Mouse (Mus musculus): Measurements from ENCODE around the gene G3bp1.

The G3bp1 gene

DNA sequence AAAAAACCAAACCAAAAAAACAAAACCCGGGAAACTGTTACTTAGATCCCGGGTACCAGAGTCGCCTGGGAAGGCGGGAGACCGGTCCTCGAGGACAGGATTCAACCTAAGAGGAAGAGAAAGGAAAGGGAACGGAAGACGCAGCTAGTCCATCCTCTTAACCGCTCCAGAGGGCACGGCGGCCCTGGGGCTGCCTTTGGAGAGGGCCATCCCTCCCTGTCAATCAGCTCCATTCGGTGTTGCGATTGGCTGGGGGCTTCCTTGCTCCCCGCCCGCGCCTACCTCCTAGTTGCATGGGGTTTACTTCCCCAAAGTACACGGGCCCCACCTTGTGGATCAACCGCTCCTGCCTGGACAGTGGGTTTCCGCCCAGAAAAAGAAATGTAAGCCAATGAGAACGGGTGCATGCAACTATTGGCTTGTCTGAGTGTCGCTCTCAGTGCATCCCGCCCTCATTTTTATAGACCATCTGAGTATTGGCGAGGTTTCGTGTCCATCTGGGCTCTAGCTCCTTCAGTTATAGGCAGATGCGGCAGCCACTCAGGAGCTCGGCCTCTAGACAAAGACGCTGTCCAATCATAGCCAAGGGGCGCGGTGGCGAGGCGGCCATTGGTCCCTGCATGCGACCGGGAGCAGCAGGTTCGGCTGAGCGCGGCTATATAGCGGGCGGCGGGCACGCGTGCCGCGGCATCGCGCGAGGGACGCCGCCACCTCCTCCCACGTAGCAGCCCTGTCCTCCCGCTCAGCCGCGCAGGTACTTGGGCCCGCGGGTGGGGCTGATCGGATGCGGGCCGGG lies at the start of gene G3bp1:
G3bp1 (plus strand) TSS at position 638 of the 796 bp plus-strand sequence.
- DNase-seq (ENCODE audit: low read depth, low spot score), result peak; percentile 100

- DNase-seq (ENCODE audit: low read depth, low spot score), result no peak
Measured at GRCm38 (mm10) chr11:55422978-55423377, 46.5 kb upstream of the G3bp1 start, which contains the start of gene Sparc. Gene Sparc, minus strand, starts transcription at chr11:55423183.

GRCm38 (mm10) chr11:55423756-55424155 lies 45.7 kb upstream of the G3bp1 start:
- no peak for DNase-seq (ENCODE audit: low read depth, low spot score)

DNA sequence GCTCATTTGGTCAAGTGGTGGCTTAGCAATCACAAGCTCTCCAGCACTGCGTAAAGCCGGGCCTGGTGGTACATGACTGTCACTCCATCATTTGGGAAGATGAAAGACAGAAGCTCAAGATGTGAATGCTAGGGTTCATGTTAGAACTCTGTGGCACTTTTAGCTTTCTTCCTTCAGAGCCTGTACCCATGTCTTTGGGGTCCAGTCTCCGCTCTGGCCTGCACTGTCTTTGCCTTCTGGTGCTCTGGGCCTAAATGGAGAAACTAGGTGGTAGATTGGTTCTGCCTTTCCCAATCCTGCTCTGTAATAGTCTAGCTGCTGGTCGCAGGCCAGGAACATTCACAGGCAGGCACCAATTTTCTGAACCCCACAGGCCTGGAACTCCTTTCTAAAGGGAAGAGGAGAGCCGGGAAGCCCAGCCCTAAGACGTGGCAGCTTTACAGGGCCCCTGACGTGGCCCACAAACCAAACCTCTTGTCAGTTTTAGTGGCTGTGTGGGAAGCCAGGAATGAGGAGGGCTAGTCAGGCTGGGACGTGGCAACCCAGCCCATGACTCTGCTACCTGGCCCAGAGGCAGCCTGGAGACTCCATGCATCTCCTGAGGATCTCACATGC lies 44.6 kb upstream of the G3bp1 start:
- DNase-seq (ENCODE audit: low read depth, low spot score), result no peak

GRCm38 (mm10) chr11:55428186-55429012 lies 41.1 kb upstream of the G3bp1 start:
- no peak for DNase-seq (ENCODE audit: low read depth, low spot score)

DNA sequence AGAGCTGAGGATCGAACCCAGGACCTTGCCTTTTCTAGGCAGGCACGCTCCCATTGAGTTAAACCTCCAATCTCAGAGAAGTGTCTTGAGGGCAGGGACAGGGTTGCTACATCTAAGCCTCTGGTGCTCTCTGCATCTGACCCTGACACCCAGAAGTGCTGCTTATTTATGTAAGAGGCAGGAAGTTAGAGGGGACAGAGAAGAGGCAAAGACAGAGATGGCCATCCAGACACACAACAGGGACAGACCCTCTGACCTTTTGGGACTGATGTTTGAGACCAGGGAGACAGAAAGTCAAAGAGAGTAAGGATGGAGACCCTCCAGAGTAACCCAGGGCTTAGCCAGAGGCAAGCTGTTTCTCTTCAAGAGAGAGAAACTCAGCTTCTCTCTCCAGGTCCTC lies 39.5 kb upstream of the G3bp1 start:
- no peak for DNase-seq (ENCODE audit: low read depth, low spot score)

DNA sequence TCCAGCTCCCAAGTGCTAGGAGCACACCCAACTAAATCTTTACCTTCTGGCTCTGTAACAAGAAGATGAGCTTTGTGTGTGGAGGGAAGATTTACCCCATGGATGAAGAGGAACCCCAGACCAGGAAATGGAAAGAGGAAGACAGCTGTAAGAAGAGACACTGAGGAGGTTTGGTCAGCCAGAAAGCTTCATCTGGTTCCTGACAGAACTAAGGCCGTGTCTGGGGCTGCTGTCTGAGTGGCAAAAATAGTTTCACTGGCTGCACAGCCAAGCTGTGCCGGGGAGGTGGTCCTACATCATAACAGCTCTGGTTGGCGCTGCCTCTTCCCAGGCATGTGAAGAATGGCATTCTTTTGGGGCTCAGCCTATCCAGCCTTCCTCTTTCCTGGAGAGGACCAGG lies 36.5 kb upstream of the G3bp1 start:
- DNase-seq (ENCODE audit: low read depth, low spot score), result no peak

- DNase-seq (ENCODE audit: low read depth, low spot score), result no peak
Measured at GRCm38 (mm10) chr11:55436089-55436488, 33.4 kb upstream of the G3bp1 start.

DNA sequence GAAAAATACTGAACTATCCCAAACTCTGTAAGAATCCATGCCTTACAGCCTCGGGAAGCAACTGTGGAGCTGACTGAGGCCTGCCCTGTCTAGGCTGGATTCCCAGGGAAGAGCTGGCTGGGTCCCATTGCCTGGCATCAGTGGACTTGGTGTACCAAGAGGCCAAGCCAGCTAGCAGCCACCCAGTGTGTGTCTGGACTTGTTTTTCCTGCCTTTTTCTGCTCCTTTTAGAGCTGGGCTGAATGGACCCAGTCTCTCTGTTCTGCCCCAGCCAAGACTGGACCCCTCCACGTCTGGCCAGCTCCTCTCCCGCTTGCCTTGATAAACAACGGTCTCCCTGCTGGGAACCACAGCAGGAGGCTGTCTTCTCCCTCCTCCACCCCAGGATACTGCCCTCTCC lies 31.5 kb upstream of the G3bp1 start:
- no peak for DNase-seq (ENCODE audit: low read depth, low spot score)

DNA sequence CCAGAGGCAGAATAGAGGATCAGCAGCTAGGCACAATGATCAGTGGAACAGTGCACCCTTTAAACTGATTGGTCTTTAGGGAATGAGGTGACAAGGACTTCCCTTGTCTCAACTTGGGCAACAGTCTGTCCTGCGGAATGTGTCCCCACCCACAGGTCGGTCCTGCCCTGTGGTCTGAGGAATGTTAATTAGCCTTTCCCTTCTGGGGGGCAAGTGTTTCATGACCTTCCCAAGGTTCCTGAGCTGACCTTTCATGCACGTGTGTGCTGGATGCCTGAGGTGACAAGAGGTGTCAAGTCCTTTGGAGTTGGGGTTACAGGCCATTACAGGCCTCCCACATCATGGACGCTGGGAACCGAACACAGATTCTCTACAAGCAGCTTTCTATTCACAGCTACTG lies 29.8 kb upstream of the G3bp1 start:
- no peak for DNase-seq (ENCODE audit: low read depth, low spot score)

- DNase-seq (ENCODE audit: low read depth, low spot score), result peak; percentile 51
Measured at GRCm38 (mm10) chr11:55444772-55445171, 24.7 kb upstream of the G3bp1 start.

DNA sequence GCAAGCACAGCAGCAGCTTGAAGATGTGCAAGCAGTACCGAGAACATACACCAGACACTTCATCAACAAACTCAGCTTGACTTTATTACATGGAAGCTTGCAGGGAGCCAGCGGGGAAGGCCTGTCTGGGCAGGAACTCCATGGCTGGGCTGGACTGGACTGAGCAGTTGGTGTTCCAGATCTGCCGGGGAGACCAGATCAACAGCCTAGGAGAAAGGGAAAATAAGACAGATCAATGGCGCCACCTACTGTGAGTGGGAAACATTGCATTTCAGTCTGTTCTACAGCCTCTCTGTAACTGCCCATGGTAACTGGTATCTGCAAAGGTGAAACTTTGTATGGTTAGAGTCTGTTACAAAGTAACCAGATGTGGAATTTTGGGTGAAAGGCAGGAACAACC lies 22.9 kb upstream of the G3bp1 start:
- peak; percentile 63 for DNase-seq (ENCODE audit: low read depth, low spot score)

- DNase-seq (ENCODE audit: low read depth, low spot score), result no peak
Measured at GRCm38 (mm10) chr11:55449531-55449930, 20.0 kb upstream of the G3bp1 start.

DNA sequence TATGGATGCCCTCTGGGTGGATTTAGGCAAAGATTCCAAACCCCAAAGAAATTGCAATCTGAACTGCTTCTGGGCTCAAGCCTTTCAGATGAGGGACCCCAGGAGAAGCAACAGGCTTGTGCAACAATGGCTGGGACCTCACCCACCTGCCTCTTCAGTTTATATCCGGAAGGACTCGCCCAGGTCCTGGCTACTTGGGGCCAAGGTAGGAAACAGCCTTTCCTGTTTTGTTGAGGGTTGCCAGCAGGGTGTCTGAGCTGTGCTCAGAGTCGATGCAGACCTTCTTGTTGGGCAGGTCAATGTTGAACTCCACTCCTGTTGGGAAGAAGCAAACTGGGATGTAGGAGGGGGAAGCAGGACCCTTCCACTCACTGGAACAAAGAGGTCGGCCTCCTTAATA lies 19.2 kb upstream of the G3bp1 start:
- no peak for DNase-seq (ENCODE audit: low read depth, low spot score)

- no peak for DNase-seq (ENCODE audit: low read depth, low spot score)
Measured at GRCm38 (mm10) chr11:55453640-55454039, 15.8 kb upstream of the G3bp1 start.

GRCm38 (mm10) chr11:55455166-55455565 lies 14.3 kb upstream of the G3bp1 start:
- no peak for DNase-seq (ENCODE audit: low read depth, low spot score)

DNA sequence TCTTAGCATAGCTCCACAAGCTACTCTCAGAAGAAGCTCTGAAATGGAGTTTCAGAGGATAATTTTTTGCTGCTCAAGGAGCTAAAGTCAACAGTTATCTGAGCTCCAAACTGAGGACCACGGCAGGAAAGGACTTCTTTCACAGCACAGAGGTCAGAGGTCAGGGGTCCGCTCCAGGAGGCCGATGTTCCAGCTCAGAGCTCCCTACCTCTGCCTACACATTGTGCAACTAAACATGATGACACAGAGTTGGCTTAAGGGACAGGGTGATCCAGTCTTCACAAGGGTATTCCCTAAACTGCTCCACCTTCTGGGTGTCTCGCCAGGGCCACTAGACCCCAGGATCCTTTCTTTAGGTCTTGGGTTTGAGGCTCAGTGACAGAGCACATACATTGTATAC lies 11.0 kb upstream of the G3bp1 start:
- DNase-seq (ENCODE audit: low read depth, low spot score), result no peak

DNA sequence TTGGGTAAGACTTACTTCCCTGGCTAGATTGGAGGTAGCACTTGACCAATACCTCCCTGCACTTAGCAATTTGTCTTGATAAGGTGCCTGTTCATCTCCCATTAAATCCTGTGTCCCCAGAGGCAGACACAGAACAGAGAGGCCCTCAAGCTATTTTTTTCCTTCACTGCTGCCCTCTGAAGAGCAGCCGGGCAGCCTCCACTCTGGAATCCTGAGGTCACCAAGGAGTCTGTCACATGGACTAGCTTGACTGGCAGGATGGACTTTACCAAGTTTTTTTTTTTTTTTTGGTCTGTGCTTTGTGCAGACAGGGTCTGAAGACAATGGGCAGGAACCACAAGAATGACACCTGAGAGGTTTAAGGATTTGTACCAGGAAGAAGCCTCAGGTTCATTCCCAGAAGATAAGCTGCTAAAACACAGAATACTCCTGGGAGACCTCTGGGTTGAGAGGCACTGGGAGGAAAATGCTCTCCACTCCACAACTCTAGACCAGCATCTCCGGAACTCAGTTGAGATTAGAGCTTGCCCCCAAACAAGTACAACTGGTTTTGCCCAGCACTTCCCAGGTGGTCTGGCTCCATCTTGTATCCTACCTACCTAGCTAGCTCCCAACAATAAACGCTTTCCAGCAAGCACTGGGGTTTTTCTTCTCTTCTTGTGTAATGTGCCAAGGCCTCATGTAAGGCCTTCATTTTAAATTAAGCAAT lies 9.5 kb upstream of the G3bp1 start:
- DNase-seq (ENCODE audit: low read depth, low spot score), result no peak

GRCm38 (mm10) chr11:55460559-55461018 lies 8.9 kb upstream of the G3bp1 start:
- DNase-seq (ENCODE audit: low read depth, low spot score), result no peak

DNA sequence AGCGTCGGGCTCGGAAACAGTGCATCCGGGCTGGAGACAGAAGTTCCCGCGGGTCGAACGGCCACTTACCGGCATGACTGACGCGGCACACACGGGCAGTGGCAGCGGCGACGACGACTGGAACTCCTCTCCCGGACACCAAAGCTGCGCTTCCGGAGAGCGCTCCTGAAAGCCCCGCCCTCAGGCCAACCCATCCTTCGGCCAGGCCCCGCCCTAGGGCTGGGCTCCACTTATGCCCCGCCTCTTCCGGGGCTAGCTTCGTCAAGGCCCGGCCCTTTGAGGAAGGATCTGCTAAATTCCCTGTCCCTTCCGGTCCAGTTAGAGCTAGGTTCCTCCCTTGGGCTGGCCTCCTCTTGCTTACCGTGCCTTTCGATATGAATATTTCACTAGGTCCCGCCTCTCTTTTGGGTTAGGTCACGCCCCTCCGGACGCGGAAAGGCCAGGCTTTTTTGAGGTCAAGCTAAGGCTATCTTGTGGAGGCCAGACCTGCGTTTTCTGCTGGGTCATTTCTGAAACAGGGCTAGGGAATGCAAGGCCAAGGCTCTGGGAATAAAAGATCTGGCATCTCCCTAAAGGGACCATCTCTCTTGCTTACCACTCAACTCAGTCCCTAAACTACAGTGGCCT lies 8.4 kb upstream of the G3bp1 start, which contains the start of gene Atox1:
Atox1 (minus strand) TSS at position 221 of the 627 bp plus-strand sequence.
- peak; percentile 89 for DNase-seq (ENCODE audit: low read depth, low spot score)

- no peak for DNase-seq (ENCODE audit: low read depth, low spot score)
Measured at GRCm38 (mm10) chr11:55462149-55462548, 7.3 kb upstream of the G3bp1 start.
